Mouse (Mus musculus) heart, embryonic 14.5 days (tissue): ENCODE results near the gene Slc22a12. TPM values are rescaled to one million over a fixed set of nuclear protein-coding genes. Genes with fewer than 3 reads are reported as not detected.

Source experiments
- ATAC-seq: fragments of 200-750 bp; cut with Nextera tagmentation; 2 replicates; pipeline ENCODE4 v1.8.0; 2017; ENCODE audit warnings: low read depth, moderate TSS enrichment; ENCODE audit not compliant: insufficient number of reproducible peaks, insufficient read depth, low FRiP score
- H3K27ac ChIP-seq, 2 experiments: fragments of 200-500 bp in 1 of 2; fragments of 300-500 bp in 1 of 2; sonication (generic) in 1 of 2; replicated peaks in 1 of 2; 2 replicates each; pipeline ENCODE4 v1.5.1; 2012 to 2014; ENCODE audit warnings: low read depth in 2 of 2, low read length in 2 of 2, control low read depth in 1 of 2, mild to moderate bottlenecking in 1 of 2, mixed read lengths in 1 of 2; ENCODE audit not compliant: control insufficient read depth in 1 of 2, insufficient read depth in 1 of 2
- H3K27me3 ChIP-seq: fragments of 300-500 bp; sonication (generic); 2 replicates; pipeline ENCODE4 v1.6.1; 2014; ENCODE audit warnings: mild to moderate bottlenecking, low read length, control low read depth; ENCODE audit not compliant: control insufficient read depth, insufficient read depth
- H3K36me3 ChIP-seq: fragments of 300-500 bp; sonication (generic); 2 replicates; pipeline ENCODE4 v1.6.1; 2014; ENCODE audit warnings: mild to moderate bottlenecking, control low read depth, low read length, mixed read lengths; ENCODE audit not compliant: control insufficient read depth, insufficient read depth
- H3K4me1 ChIP-seq, 2 experiments: fragments of 200-500 bp in 1 of 2; fragments of 300-500 bp in 1 of 2; sonication (generic) in 1 of 2; 2 replicates each; pipeline ENCODE4 v1.6.1; 2012 to 2014; ENCODE audit warnings: low read length in 2 of 2, control low read depth in 1 of 2, mixed read lengths in 1 of 2; ENCODE audit not compliant: control insufficient read depth in 2 of 2, insufficient read depth in 2 of 2
- H3K4me2 ChIP-seq: fragments of 300-500 bp; sonication (generic); 2 replicates; pipeline ENCODE4 v1.6.1; 2014; ENCODE audit warnings: mild to moderate bottlenecking, low read length
- H3K4me3 ChIP-seq, 2 experiments: fragments of 200-500 bp in 1 of 2; fragments of 300-500 bp in 1 of 2; sonication (generic) in 1 of 2; 2 replicates each; pipeline ENCODE4 v1.5.1; 2012 to 2014; ENCODE audit warnings: low read length in 2 of 2, mild to moderate bottlenecking in 2 of 2, control low read depth in 1 of 2, low read depth in 1 of 2, moderate library complexity in 1 of 2; ENCODE audit not compliant: control insufficient read depth in 1 of 2, insufficient read depth in 1 of 2
- H3K9ac ChIP-seq: fragments of 300-500 bp; sonication (generic); 2 replicates; pipeline ENCODE4 v1.6.1; 2014; ENCODE audit warnings: mild to moderate bottlenecking, low read length
- H3K9me3 ChIP-seq: fragments of 300-500 bp; sonication (generic); 2 replicates; pipeline ENCODE4 v1.6.1; 2016; ENCODE audit warnings: low read length, control low read depth; ENCODE audit not compliant: control insufficient read depth
- WGBS: fragments of 180-500 bp; shearing (Covaris S2); extraction: QIAGEN DNeasy Blood & Tissue Kit; methylation state at CpG from one replicate; pipeline ENCODE4 v1.1.7; 2014; 5-methylcytosine and 5-hydroxymethylcytosine counted together
- polyA plus RNA-seq: library from polyadenylated mRNA; unstranded; fragments of >200 nt; fragmentation: Nextera tagmentation; extraction: Ambion mirVana; gene quantifications from 2 replicates; pipeline ENCODE4 v1.2.1, GENCODE M21; 2014

Slc22a12 gene
- polyA plus RNA-seq, 1 experiment from 2014 or later: not detected

GRCm38 (mm10) chr19:6503926-6504655 lies 38.7 kb downstream of the Slc22a12 start:
- Histone ChIP-seq H3K4me3 (no peak overlapping the region), H3K9ac (no peak overlapping the region), H3K4me2 (no peak overlapping the region), H3K27me3 (peaks cover 88% of the 10 kb centered on the region), H3K4me1 (peaks cover 5 to 6% of the 10 kb centered on the region in 2 experiments; a peak in 2 of 4 replicates), H3K27ac (no peak overlapping the region), H3K9me3 (no peaks in the 10 kb centered on the region), H3K36me3 (no peaks in the 10 kb centered on the region)
- ATAC-seq: 0 out of 2 replicates have a peak, but pooled peaks have one; percentile 12
- WGBS: 27% methylated on average over 14 of the region's 16 CpGs

GRCm38 (mm10) chr19:6502543-6503319 lies 40.1 kb downstream of the Slc22a12 start:
- Histone ChIP-seq H3K4me3 (peak overlapping the region; percentile 8 to 29; a peak in 3 of 4 replicates), H3K4me1 (peaks cover 6 to 9% of the 10 kb centered on the region in 2 experiments; a peak in 2 of 4 replicates), H3K9me3 (no peaks in the 10 kb centered on the region), H3K27ac (no peak overlapping the region), H3K9ac (no peak overlapping the region), H3K27me3 (peaks cover 95% of the 10 kb centered on the region), H3K36me3 (no peaks in the 10 kb centered on the region), H3K4me2 (peak overlapping the region; percentile 62)
- ATAC-seq: no peak
- 4% methylated on average over 20 of the region's 20 CpGs for WGBS

- H3K27me3 ChIP-seq: peaks cover 96% of the 10 kb centered on the region
- H3K9me3 ChIP-seq: no peaks in the 10 kb centered on the region
- peak overlapping the region; percentile 8 to 29; a peak in 3 of 4 replicates for H3K4me3 ChIP-seq
- H3K27ac ChIP-seq: no peak overlapping the region
- peak overlapping the region; percentile 62 for H3K4me2 ChIP-seq
- no peaks in the 10 kb centered on the region for H3K36me3 ChIP-seq
- WGBS: under 1% methylated on average over 25 of the region's 25 CpGs
- H3K9ac ChIP-seq: no peak overlapping the region
- no peak for ATAC-seq
- peaks cover 6 to 9% of the 10 kb centered on the region in 2 experiments; a peak in 3 of 4 replicates for H3K4me1 ChIP-seq
These were observed 40.7 kb downstream of the Slc22a12 start for GRCm38 (mm10) chr19:6502035-6502541.

GRCm38 (mm10) chr19:6500636-6501025 lies 42.2 kb downstream of the Slc22a12 start:
- no peak overlapping the region for H3K9ac ChIP-seq
- no peaks in the 10 kb centered on the region for H3K36me3 ChIP-seq
- H3K9me3 ChIP-seq: no peaks in the 10 kb centered on the region
- H3K4me2 ChIP-seq: no peak overlapping the region
- no peak overlapping the region for H3K4me3 ChIP-seq
- ATAC-seq: no peak
- H3K4me1 ChIP-seq: peaks cover 6 to 9% of the 10 kb centered on the region in 2 experiments; a peak in 3 of 4 replicates
- no peak overlapping the region for H3K27ac ChIP-seq
- peaks cover 95% of the 10 kb centered on the region for H3K27me3 ChIP-seq
- WGBS: 13% methylated on average over 2 of the region's 2 CpGs

GRCm38 (mm10) chr19:6499860-6500635 lies 42.8 kb downstream of the Slc22a12 start:
- Histone ChIP-seq H3K36me3 (no peaks in the 10 kb centered on the region), H3K4me3 (no peak overlapping the region), H3K9me3 (no peaks in the 10 kb centered on the region), H3K27ac (no peak overlapping the region), H3K9ac (no peak overlapping the region), H3K4me1 (peaks cover 6 to 9% of the 10 kb centered on the region in 2 experiments; a peak in 3 of 4 replicates), H3K4me2 (no peak overlapping the region), H3K27me3 (peaks cover 95% of the 10 kb centered on the region)
- ATAC-seq: no peak
- WGBS: 48% methylated on average over 6 of the region's 6 CpGs

GRCm38 (mm10) chr19:6498350-6499131 lies 44.3 kb downstream of the Slc22a12 start:
- Histone ChIP-seq H3K4me3 (peak overlapping the region; percentile 17 to 43; a peak in 3 of 4 replicates), H3K27me3 (peaks cover 94% of the 10 kb centered on the region), H3K4me2 (peak overlapping the region; percentile 64), H3K36me3 (no peaks in the 10 kb centered on the region), H3K9me3 (no peaks in the 10 kb centered on the region), H3K9ac (peak overlapping the region; percentile 36; the same call in 1 of the 2 replicates), H3K27ac (no peak overlapping the region), H3K4me1 (peaks cover 0 to 9% of the 10 kb centered on the region in 2 experiments; a peak in 3 of 4 replicates)
- ATAC-seq: no peak
- 8% methylated on average over 20 of the region's 38 CpGs for WGBS
